Mouse (Mus musculus) stomach, postnatal 0 days (tissue): Measurements from ENCODE around the gene Slco1a4. TPM values are rescaled to one million over a fixed set of nuclear protein-coding genes. Genes with fewer than 3 reads are reported as not detected.

Experiments
- ATAC-seq: fragments of 200-750 bp; cut with Nextera tagmentation; 2 replicates; pipeline ENCODE4 v1.8.0; 2017; ENCODE audit not compliant: low FRiP score, low TSS enrichment
- DNase-seq: peaks from one replicate; pipeline ENCODE4 v3.0.0-alpha.2; 2016; ENCODE audit warnings: low spot score
- H3K27ac ChIP-seq: fragments of 300-500 bp; sonication (generic); replicated peaks from 2 replicates; pipeline ENCODE4 v1.5.1; 2014; ENCODE audit warnings: mild to moderate bottlenecking, control low read depth
- H3K27me3 ChIP-seq: fragments of 300-500 bp; sonication (generic); 2 replicates; pipeline ENCODE4 v1.6.1; 2014; ENCODE audit warnings: low read length; ENCODE audit not compliant: control insufficient read depth, insufficient read depth
- H3K36me3 ChIP-seq: fragments of 300-500 bp; sonication (generic); 2 replicates; pipeline ENCODE4 v1.6.1; 2014; ENCODE audit warnings: low read length, mixed read lengths; ENCODE audit not compliant: control insufficient read depth, insufficient read depth
- H3K4me1 ChIP-seq: fragments of 300-500 bp; sonication (generic); replicated peaks from 2 replicates; pipeline ENCODE4 v1.6.1; 2014; ENCODE audit warnings: antibody characterized with exemption; ENCODE audit not compliant: control insufficient read depth, insufficient read depth
- H3K4me2 ChIP-seq: fragments of 300-500 bp; sonication (generic); replicated peaks from 2 replicates; pipeline ENCODE4 v1.6.1; 2014; ENCODE audit warnings: low read depth, mild to moderate bottlenecking, control low read depth, moderate library complexity
- H3K4me3 ChIP-seq: fragments of 300-500 bp; sonication (generic); 2 replicates; pipeline ENCODE4 v1.5.1; 2014; ENCODE audit warnings: low read depth, low read length, control low read depth
- H3K9ac ChIP-seq: fragments of 300-500 bp; sonication (generic); 2 replicates; pipeline ENCODE4 v1.6.1; 2014; ENCODE audit warnings: mild to moderate bottlenecking, low read length, control low read depth, mixed read lengths
- H3K9me3 ChIP-seq: fragments of 300-500 bp; sonication (generic); 2 replicates; pipeline ENCODE4 v1.6.1; 2016; ENCODE audit warnings: low read length; ENCODE audit not compliant: control insufficient read depth
- CTCF ChIP-seq: IDR thresholded peaks from 2 replicates; pipeline ENCODE4 v1.5.1; 2016; ENCODE audit warnings: antibody characterized with exemption, low read depth, mild to moderate bottlenecking, moderate library complexity
- EP300 ChIP-seq: optimal IDR thresholded peaks from 2 replicates; pipeline ENCODE3; 2016; ENCODE audit warnings: antibody characterized with exemption
- WGBS: fragments of 180-500 bp; shearing (Covaris S2); extraction: QIAGEN DNeasy Blood & Tissue Kit; methylation state at CpG from one replicate; pipeline ENCODE4 v1.1.7; 2014; 5-methylcytosine and 5-hydroxymethylcytosine counted together
- polyA plus RNA-seq: library from polyadenylated mRNA; unstranded; fragments of >200 nt; fragmentation: Nextera tagmentation; extraction: Ambion mirVana; gene quantifications from 2 replicates; pipeline ENCODE4 v1.2.1, GENCODE M21; 2015

Gene Slco1a4
- polyA plus RNA-seq, 1 experiment from 2014 or later = 0.02 TPM

- Histone ChIP-seq H3K4me2 (no peak overlapping the region), H3K9me3 (no peaks in the 10 kb centered on the region), H3K27me3 (no peaks in the 10 kb centered on the region), H3K27ac (no peak overlapping the region), H3K4me3 (no peak overlapping the region), H3K36me3 (no peaks in the 10 kb centered on the region), H3K4me1 (no peaks in the 10 kb centered on the region), H3K9ac (no peak overlapping the region)
- DNase-seq = peak; percentile 21
- TF ChIP-seq EP300 (no peak), CTCF (peak; percentile 81)
- ATAC-seq = no peak
- WGBS = 23% methylated on average over 1 of the region's 1 CpGs
Measured at GRCm38 (mm10) chr6:141797837-141798236, 58.2 kb downstream of the Slco1a4 start.

- H3K4me2 ChIP-seq = no peak overlapping the region
- 63% methylated on average over 2 of the region's 2 CpGs for WGBS
- no peak overlapping the region for H3K9ac ChIP-seq
- no peak overlapping the region for H3K27ac ChIP-seq
- DNase-seq (no peak), ATAC-seq (no peak)
- no peak overlapping the region for H3K4me3 ChIP-seq
- TF ChIP-seq CTCF (no peak), EP300 (no peak)
- no peaks in the 10 kb centered on the region for H3K9me3 ChIP-seq
- no peaks in the 10 kb centered on the region for H3K27me3 ChIP-seq
- no peaks in the 10 kb centered on the region for H3K4me1 ChIP-seq
- H3K36me3 ChIP-seq = no peaks in the 10 kb centered on the region
Measured at GRCm38 (mm10) chr6:141774476-141774875, 81.5 kb downstream of the Slco1a4 start.

- Histone ChIP-seq H3K4me2 (no peak within 1 kb of the TSS), H3K27me3 (no peaks in the 10 kb centered on the region), H3K9ac (no peak within 1 kb of the TSS), H3K4me1 (no peaks in the 10 kb centered on the region), H3K36me3 (no peaks in the 10 kb centered on the region), H3K4me3 (no peak within 1 kb of the TSS), H3K9me3 (no peaks in the 10 kb centered on the region), H3K27ac (no peak within 1 kb of the TSS)
- 83% methylated on average over 3 of the region's 3 CpGs for WGBS
- TF ChIP-seq CTCF (no peak), EP300 (no peak)
- no peak for ATAC-seq
- DNase-seq = no peak
Measured at GRCm38 (mm10) chr6:141773710-141774109, 82.3 kb downstream of the Slco1a4 start, which contains the start of gene Gm5724. TSS of gene Gm5724 (minus strand) at chr6:141773810.

Other genes with a start within 250 kb of the Slco1a4 start
- gene Slco1b2, start 226.7 kb downstream of the Slco1a4 start, polyA plus RNA-seq = 0.19 and 0.58 TPM in 2 replicates
- not detected in 2 replicates for gene Gm5724, start 82.4 kb downstream of the Slco1a4 start, polyA plus RNA-seq
- gene Slco1a1, start 90.8 kb upstream of the Slco1a4 start, polyA plus RNA-seq = not detected in 2 replicates
- not detected in 2 replicates for gene Gm6614, start 155.2 kb upstream of the Slco1a4 start, polyA plus RNA-seq